Mouse (Mus musculus): ENCODE results near the gene Pcnx4. TPM values are rescaled to one million over a fixed set of nuclear protein-coding genes. Genes with fewer than 3 reads are reported as not detected.

The Pcnx4 gene
- polyA plus RNA-seq, 1 experiment from 2014 or later = 15.8 TPM

DNA sequence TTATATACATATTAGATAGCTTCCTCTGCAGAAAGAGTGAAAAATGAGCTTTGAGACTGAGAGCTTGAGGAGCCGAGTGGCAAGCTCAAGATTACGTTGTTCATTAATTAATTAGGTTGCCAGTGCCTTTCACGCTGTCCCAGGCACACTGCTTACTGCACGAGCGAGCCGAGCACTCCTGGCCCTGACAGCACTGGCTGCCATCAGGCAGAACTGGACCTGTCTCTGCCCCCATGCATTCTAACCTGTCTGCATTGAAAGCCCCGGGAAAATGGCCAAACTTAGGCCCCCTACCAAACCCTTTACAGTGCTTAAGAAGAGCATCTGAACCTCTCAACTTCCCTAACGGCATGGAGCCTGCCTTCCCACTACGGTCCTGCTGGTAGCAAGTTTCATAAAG is 16.8 kb upstream of the Pcnx4 start:
- ATAC-seq (replicated peaks; ENCODE audit: low FRiP score) (no peak), DNase-seq (ENCODE audit: low spot score) (no peak)
- Histone ChIP-seq H3K4me3 (ENCODE audit: low read depth, low read length) (no peak overlapping the region), H3K4me2 (ENCODE audit: low read depth, low read length, severe bottlenecking) (no peak overlapping the region), H3K36me3 (ENCODE audit: control insufficient read depth, insufficient read depth, low read length) (no peaks in the 10 kb centered on the region), H3K27me3 (ENCODE audit: control insufficient read depth, insufficient read depth, low read length) (no peaks in the 10 kb centered on the region), H3K27ac (ENCODE audit: low read depth, low read length) (no peak overlapping the region), H3K9me3 (ENCODE audit: control insufficient read depth, low read length) (no peaks in the 10 kb centered on the region), H3K4me1 (replicated peaks; ENCODE audit: control insufficient read depth, insufficient read depth, low read length) (peaks cover 3% of the 10 kb centered on the region; the same call in 1 of the 2 replicates), H3K9ac (ENCODE audit: low read length) (no peak overlapping the region)
- WGBS = 31% methylated on average over 9 of the region's 9 CpGs

DNA sequence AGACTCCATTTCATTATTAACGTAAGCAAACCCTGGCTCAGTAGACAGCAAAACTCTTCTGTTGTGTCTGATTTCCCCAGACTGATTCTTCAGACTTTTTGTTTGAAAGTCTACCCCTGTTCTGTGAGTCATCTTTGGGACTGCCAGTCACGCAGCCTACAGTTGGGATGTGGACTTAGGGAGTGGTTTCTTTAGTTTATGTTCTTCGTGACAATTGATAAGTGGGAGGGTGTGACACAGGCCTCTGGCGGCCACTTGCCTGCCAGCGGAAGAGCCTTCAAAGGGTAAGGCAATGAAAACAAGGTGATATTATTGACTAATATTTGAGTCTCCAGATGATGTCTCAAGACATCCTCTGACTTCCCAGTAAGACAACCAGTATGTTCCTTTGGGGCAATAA is 16.3 kb upstream of the Pcnx4 start:
- H3K4me3 ChIP-seq (ENCODE audit: low read depth, low read length) = no peak overlapping the region
- 86% methylated on average over 5 of the region's 5 CpGs for WGBS
- H3K4me2 ChIP-seq (ENCODE audit: low read depth, low read length, severe bottlenecking) = no peak overlapping the region
- no peaks in the 10 kb centered on the region for H3K27me3 ChIP-seq (ENCODE audit: control insufficient read depth, insufficient read depth, low read length)
- peaks cover 3% of the 10 kb centered on the region; the same call in 1 of the 2 replicates for H3K4me1 ChIP-seq (replicated peaks; ENCODE audit: control insufficient read depth, insufficient read depth, low read length)
- no peaks in the 10 kb centered on the region for H3K9me3 ChIP-seq (ENCODE audit: control insufficient read depth, low read length)
- no peak overlapping the region for H3K27ac ChIP-seq (ENCODE audit: low read depth, low read length)
- no peak overlapping the region for H3K9ac ChIP-seq (ENCODE audit: low read length)
- ATAC-seq (replicated peaks; ENCODE audit: low FRiP score) (no peak), DNase-seq (ENCODE audit: low spot score) (no peak)
- no peaks in the 10 kb centered on the region for H3K36me3 ChIP-seq (ENCODE audit: control insufficient read depth, insufficient read depth, low read length)

DNA sequence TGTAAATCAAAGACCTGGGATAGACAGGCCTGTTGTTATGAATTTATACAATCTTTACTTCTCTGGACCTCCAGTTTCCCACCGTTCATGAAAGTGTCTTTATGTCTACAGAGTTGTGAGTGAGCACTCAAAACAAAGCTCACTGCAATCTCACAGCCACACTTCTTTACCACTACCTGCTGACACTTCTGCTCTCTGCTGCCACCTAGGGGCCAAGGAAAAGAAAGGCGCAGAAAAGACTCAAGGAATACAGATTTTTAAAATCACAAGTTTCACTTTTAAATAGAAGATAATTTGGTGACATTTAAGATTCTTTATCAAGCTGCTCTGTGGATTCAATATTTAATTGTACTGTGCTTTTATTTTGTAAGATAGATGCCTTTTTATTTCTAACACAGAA is 15.5 kb upstream of the Pcnx4 start:
- H3K4me1 ChIP-seq (replicated peaks; ENCODE audit: control insufficient read depth, insufficient read depth, low read length) = peaks cover 3% of the 10 kb centered on the region; the same call in 1 of the 2 replicates
- no peak overlapping the region for H3K27ac ChIP-seq (ENCODE audit: low read depth, low read length)
- ATAC-seq (replicated peaks; ENCODE audit: low FRiP score) (no peak), DNase-seq (ENCODE audit: low spot score) (peak; percentile 87)
- H3K4me3 ChIP-seq (ENCODE audit: low read depth, low read length) = no peak overlapping the region
- no peaks in the 10 kb centered on the region for H3K27me3 ChIP-seq (ENCODE audit: control insufficient read depth, insufficient read depth, low read length)
- no peaks in the 10 kb centered on the region for H3K36me3 ChIP-seq (ENCODE audit: control insufficient read depth, insufficient read depth, low read length)
- H3K9ac ChIP-seq (ENCODE audit: low read length) = no peak overlapping the region
- no peaks in the 10 kb centered on the region for H3K9me3 ChIP-seq (ENCODE audit: control insufficient read depth, low read length)
- WGBS = 5% methylated on average over 2 of the region's 2 CpGs
- no peak overlapping the region for H3K4me2 ChIP-seq (ENCODE audit: low read depth, low read length, severe bottlenecking)

DNA sequence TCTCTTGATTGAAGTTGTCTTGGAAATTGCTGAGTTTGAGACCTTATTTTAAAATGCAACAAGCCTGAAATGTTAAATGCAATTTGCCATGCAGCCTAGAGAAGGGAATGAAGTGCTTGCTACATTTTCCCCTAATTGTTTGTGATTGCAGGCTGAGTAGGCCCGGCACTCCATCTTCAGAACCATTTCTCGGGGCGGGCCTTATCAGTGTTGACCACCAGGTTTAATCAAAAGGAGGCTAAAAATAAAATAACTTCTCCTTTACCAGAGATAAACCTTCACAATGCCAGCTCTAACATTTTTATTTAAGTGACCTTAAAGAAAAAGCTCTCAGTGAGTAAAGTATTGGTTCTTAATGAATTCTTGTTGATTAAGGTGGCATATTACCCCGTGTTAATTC is 10.6 kb upstream of the Pcnx4 start:
- WGBS = 84% methylated on average over 4 of the region's 4 CpGs
- Histone ChIP-seq H3K9ac (ENCODE audit: low read length) (no peak overlapping the region), H3K4me1 (replicated peaks; ENCODE audit: control insufficient read depth, insufficient read depth, low read length) (no peaks in the 10 kb centered on the region), H3K27ac (ENCODE audit: low read depth, low read length) (no peak overlapping the region), H3K4me2 (ENCODE audit: low read depth, low read length, severe bottlenecking) (no peak overlapping the region), H3K9me3 (ENCODE audit: control insufficient read depth, low read length) (no peaks in the 10 kb centered on the region), H3K4me3 (ENCODE audit: low read depth, low read length) (no peak overlapping the region), H3K36me3 (ENCODE audit: control insufficient read depth, insufficient read depth, low read length) (no peaks in the 10 kb centered on the region), H3K27me3 (ENCODE audit: control insufficient read depth, insufficient read depth, low read length) (no peaks in the 10 kb centered on the region)
- no peak for DNase-seq (ENCODE audit: low spot score)
- ATAC-seq (replicated peaks; ENCODE audit: low FRiP score) = no peak

DNA sequence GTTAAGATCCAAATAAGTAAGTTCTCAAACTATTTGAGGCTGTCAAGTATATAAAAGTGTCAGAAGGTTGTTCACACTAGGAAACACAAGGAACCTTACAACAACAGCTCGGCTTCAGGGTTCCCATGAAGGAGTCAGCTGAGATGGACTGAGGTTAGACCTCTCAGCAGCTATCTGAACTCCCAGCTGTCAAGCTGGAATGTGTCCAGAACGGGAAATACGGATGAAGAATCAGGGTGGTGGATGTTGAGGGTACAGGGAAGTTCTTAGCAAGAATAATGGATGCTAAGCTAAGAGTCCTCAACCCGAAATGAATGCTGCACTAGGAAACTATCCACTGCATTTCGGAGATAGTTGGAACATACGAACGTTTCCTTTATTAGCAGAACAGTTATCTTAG is 3.9 kb upstream of the Pcnx4 start:
- Histone ChIP-seq H3K27me3 (ENCODE audit: control insufficient read depth, insufficient read depth, low read length) (no peaks in the 10 kb centered on the region), H3K4me2 (ENCODE audit: low read depth, low read length, severe bottlenecking) (no peak overlapping the region), H3K4me1 (replicated peaks; ENCODE audit: control insufficient read depth, insufficient read depth, low read length) (0 out of 2 replicates have a peak, but pooled peaks cover 1% of the 10 kb centered on the region), H3K4me3 (ENCODE audit: low read depth, low read length) (no peak overlapping the region), H3K27ac (ENCODE audit: low read depth, low read length) (no peak overlapping the region), H3K36me3 (ENCODE audit: control insufficient read depth, insufficient read depth, low read length) (no peaks in the 10 kb centered on the region), H3K9ac (ENCODE audit: low read length) (no peak overlapping the region), H3K9me3 (ENCODE audit: control insufficient read depth, low read length) (no peaks in the 10 kb centered on the region)
- DNase-seq (ENCODE audit: low spot score) (no peak), ATAC-seq (replicated peaks; ENCODE audit: low FRiP score) (no peak)
- 90% methylated on average over 7 of the region's 7 CpGs for WGBS

DNA sequence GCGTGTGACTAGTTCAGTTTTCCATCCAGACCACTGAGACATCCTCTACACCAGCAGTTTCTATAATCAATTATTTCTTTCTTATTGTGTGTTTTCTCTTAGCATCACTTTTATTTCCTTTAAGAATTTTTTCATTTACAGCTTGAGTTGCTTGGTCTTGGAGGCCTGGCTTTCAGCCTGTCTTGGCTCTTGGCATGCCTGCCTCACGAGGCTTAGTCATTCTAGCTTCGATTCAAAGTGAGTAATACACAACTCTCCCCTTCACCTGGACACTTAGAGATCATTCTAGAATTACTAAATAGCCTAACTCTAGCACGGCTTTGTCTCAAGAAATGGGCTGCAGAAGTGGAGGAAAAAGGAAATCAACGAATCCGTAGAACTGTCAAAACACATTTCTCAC is 2.2 kb upstream of the Pcnx4 start:
- no peak overlapping the region for H3K4me3 ChIP-seq (ENCODE audit: low read depth, low read length)
- H3K4me1 ChIP-seq (replicated peaks; ENCODE audit: control insufficient read depth, insufficient read depth, low read length) = 0 out of 2 replicates have a peak, but pooled peaks cover 1% of the 10 kb centered on the region
- WGBS = 90% methylated on average over 6 of the region's 6 CpGs
- DNase-seq (ENCODE audit: low spot score) (no peak), ATAC-seq (replicated peaks; ENCODE audit: low FRiP score) (no peak)
- no peak overlapping the region for H3K9ac ChIP-seq (ENCODE audit: low read length)
- no peaks in the 10 kb centered on the region for H3K36me3 ChIP-seq (ENCODE audit: control insufficient read depth, insufficient read depth, low read length)
- H3K4me2 ChIP-seq (ENCODE audit: low read depth, low read length, severe bottlenecking) = no peak overlapping the region
- no peak overlapping the region for H3K27ac ChIP-seq (ENCODE audit: low read depth, low read length)
- H3K9me3 ChIP-seq (ENCODE audit: control insufficient read depth, low read length) = no peaks in the 10 kb centered on the region
- no peaks in the 10 kb centered on the region for H3K27me3 ChIP-seq (ENCODE audit: control insufficient read depth, insufficient read depth, low read length)

DNA sequence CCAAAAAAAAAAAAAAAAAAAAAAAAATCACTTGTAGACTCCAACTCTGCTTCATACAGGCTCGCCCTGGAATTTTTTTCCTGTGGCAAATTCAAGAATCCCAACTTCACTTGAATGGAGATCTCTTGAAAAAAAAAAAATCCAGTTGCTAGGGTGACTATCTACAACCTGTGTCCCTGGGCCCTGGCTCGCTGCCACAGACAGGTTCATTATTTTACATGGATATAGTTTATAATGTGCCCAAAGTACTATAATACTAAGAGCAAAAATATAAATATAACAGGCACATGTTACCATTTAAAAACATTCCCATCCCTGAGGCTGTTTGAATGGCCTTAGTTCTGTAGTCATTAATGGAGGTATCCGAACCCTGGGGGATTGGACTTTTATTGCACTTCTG is 584 bp upstream of the Pcnx4 start:
- ATAC-seq (replicated peaks; ENCODE audit: low FRiP score) = peak; percentile 24; the same call in 1 of the 2 replicates
- WGBS = 45% methylated on average over 3 of the region's 3 CpGs
- Histone ChIP-seq H3K4me3 (ENCODE audit: low read depth, low read length) (peak overlapping the region; percentile 63), H3K27me3 (ENCODE audit: control insufficient read depth, insufficient read depth, low read length) (no peaks in the 10 kb centered on the region), H3K9ac (ENCODE audit: low read length) (0 out of 2 replicates have a peak overlapping the region, but pooled peaks have one; percentile 0), H3K9me3 (ENCODE audit: control insufficient read depth, low read length) (no peaks in the 10 kb centered on the region), H3K36me3 (ENCODE audit: control insufficient read depth, insufficient read depth, low read length) (no peaks in the 10 kb centered on the region), H3K27ac (ENCODE audit: low read depth, low read length) (no peak overlapping the region), H3K4me1 (replicated peaks; ENCODE audit: control insufficient read depth, insufficient read depth, low read length) (0 out of 2 replicates have a peak, but pooled peaks cover 1% of the 10 kb centered on the region), H3K4me2 (ENCODE audit: low read depth, low read length, severe bottlenecking) (peak overlapping the region; percentile 73)
- DNase-seq (ENCODE audit: low spot score) = no peak

DNA sequence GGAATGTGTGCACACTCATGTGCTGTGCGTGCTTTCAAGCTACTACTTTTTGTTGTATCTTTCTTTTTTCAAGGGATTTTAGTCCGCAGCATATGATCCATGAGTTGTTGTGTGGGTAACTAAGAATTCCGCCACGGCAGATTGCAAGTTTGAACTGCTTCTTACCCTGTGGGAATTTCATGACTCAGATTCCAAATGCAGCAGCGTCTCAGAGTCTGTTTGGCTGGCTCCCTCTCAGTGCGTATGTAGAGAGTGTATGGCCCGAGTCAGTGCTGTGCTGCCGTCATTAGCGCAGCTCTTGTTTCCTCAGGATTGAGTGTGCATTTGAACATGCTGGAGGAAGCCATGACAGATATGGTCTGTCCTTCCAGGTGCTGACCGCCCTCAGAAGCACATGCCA is 2.4 kb downstream of the Pcnx4 start:
- H3K9me3 ChIP-seq (ENCODE audit: control insufficient read depth, low read length) = no peaks in the 10 kb centered on the region
- no peaks in the 10 kb centered on the region for H3K27me3 ChIP-seq (ENCODE audit: control insufficient read depth, insufficient read depth, low read length)
- no peak overlapping the region for H3K4me3 ChIP-seq (ENCODE audit: low read depth, low read length)
- ATAC-seq (replicated peaks; ENCODE audit: low FRiP score) = no peak
- no peak for DNase-seq (ENCODE audit: low spot score)
- H3K27ac ChIP-seq (ENCODE audit: low read depth, low read length) = no peak overlapping the region
- 93% methylated on average over 10 of the region's 10 CpGs for WGBS
- H3K4me1 ChIP-seq (replicated peaks; ENCODE audit: control insufficient read depth, insufficient read depth, low read length) = 0 out of 2 replicates have a peak, but pooled peaks cover 1% of the 10 kb centered on the region
- H3K36me3 ChIP-seq (ENCODE audit: control insufficient read depth, insufficient read depth, low read length) = no peaks in the 10 kb centered on the region
- H3K9ac ChIP-seq (ENCODE audit: low read length) = no peak overlapping the region
- no peak overlapping the region for H3K4me2 ChIP-seq (ENCODE audit: low read depth, low read length, severe bottlenecking)

DNA sequence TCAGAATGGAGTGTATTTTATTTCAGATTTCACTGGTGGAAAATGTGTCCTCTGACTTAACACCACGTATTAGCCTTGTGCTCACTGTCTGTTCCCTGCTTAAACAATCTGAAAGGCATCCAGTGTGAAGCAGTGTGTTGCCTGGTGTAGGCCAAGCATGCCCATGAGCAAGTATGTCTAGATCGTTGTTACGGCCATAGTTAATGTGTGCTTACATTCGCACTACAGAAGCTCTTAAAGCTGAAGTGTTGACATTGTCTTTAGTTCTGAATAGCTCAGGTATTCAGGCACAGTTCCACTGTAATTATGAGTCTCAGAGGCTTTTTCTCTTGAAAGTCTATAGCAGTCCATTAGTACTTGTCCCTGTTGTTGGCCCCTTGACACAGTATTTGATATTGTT is 18.2 kb downstream of the Pcnx4 start:
- DNase-seq (ENCODE audit: low spot score) (no peak), ATAC-seq (replicated peaks; ENCODE audit: low FRiP score) (no peak)
- Histone ChIP-seq H3K9me3 (ENCODE audit: control insufficient read depth, low read length) (no peaks in the 10 kb centered on the region), H3K27me3 (ENCODE audit: control insufficient read depth, insufficient read depth, low read length) (no peaks in the 10 kb centered on the region), H3K4me3 (ENCODE audit: low read depth, low read length) (no peak overlapping the region), H3K4me1 (replicated peaks; ENCODE audit: control insufficient read depth, insufficient read depth, low read length) (no peaks in the 10 kb centered on the region), H3K9ac (ENCODE audit: low read length) (no peak overlapping the region), H3K27ac (ENCODE audit: low read depth, low read length) (no peak overlapping the region), H3K4me2 (ENCODE audit: low read depth, low read length, severe bottlenecking) (no peak overlapping the region), H3K36me3 (ENCODE audit: control insufficient read depth, insufficient read depth, low read length) (no peaks in the 10 kb centered on the region)
- 71% methylated on average over 4 of the region's 4 CpGs for WGBS

Measured in forebrain, embryonic 11.5 days (tissue).